Comparison of ENCODE assay signal across 26 mouse cellular contexts in the genomic region with DNA sequence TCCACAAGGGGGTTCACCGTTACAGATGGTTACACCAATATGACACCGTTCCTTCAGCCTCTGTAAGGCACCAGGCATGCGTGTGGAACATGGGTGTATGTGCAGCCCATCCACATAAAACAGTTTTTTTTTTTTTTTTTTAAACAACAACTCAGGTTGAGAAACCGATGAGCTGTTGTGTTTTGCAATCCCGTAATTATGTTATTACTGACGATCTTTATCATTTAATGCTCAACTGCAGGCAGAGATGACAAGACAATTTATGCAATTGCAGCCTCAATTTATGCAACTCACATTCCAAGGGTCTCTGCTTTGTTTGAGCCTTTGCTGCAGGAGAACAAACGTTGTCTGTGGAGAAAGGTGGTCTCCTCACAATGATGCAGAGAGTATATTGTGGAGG. TPM values are rescaled to one million over a fixed set of nuclear protein-coding genes. Genes with fewer than 3 reads are reported as not detected.
"Had no signal": no experiment of that assay in that cellular context is flagged by ENCODE, and none has a peak within 500 bp of the region (broad histone marks: within the 10 kb centered on the region; RNA-seq: fewer than 3 reads in every experiment).

No protein-coding gene starts in this region.

- H3K4me2 ChIP-seq: hindbrain, embryonic 12.5 days; hindbrain, embryonic 15.5 days; intestine, embryonic 15.5 days; limb, embryonic 12.5 days; liver, embryonic 13.5 days; liver, embryonic 15.5 days had no signal

- H3K27me3 ChIP-seq: heart, embryonic 12.5 days; hindbrain, embryonic 12.5 days; hindbrain, embryonic 15.5 days; limb, embryonic 12.5 days had no signal

- H3K27ac ChIP-seq: heart, embryonic 10.5 days; hindbrain, embryonic 12.5 days; hindbrain, embryonic 15.5 days; intestine, embryonic 15.5 days; layer of hippocampus, adult 2 months; left cerebral cortex, adult 2 months; limb, embryonic 12.5 days; liver, embryonic 13.5 days; liver, embryonic 15.5 days had no signal

- DNase-seq: gastrocnemius, postnatal 14 days; gastrocnemius, postnatal 36 days; heart, adult 18-20 months; heart, postnatal 10 days; heart, postnatal 4 days; kidney, adult 18-20 months; kidney, adult 8-10 months; kidney, postnatal 10 days; kidney, postnatal 25 days; kidney, postnatal 4 days; liver; liver, embryonic 13.5 days had no signal

- H3K4me3 ChIP-seq: heart, embryonic 10.5 days; heart, embryonic 12.5 days; hindbrain, embryonic 10.5 days; hindbrain, embryonic 12.5 days; hindbrain, embryonic 15.5 days; intestine, embryonic 15.5 days; layer of hippocampus, adult 2 months; left cerebral cortex, adult 2 months; limb, embryonic 10.5 days; limb, embryonic 12.5 days; liver, embryonic 13.5 days; liver, embryonic 15.5 days had no signal

- H3K9me3 ChIP-seq: heart, embryonic 10.5 days; heart, embryonic 12.5 days; hindbrain, embryonic 10.5 days; hindbrain, embryonic 12.5 days; hindbrain, embryonic 15.5 days; intestine, embryonic 15.5 days; limb, embryonic 10.5 days; limb, embryonic 12.5 days; liver, embryonic 13.5 days; liver, embryonic 15.5 days had no signal

- H3K36me3 ChIP-seq: heart, embryonic 10.5 days; heart, embryonic 12.5 days; hindbrain, embryonic 10.5 days; hindbrain, embryonic 12.5 days; hindbrain, embryonic 15.5 days; intestine, embryonic 15.5 days; limb, embryonic 10.5 days; limb, embryonic 12.5 days; liver, embryonic 13.5 days; liver, embryonic 15.5 days had no signal

- H3K9ac ChIP-seq: heart, embryonic 12.5 days; hindbrain, embryonic 12.5 days; hindbrain, embryonic 15.5 days; intestine, embryonic 15.5 days; limb, embryonic 12.5 days; liver, embryonic 13.5 days; liver, embryonic 15.5 days had no signal

- ATAC-seq: inflammation-experienced regulatory T-cells, adult 6 months; intestine, embryonic 15.5 days; intestine, postnatal 0 days had no signal

RNA-seq across cellular contexts. Expression of a gene that starts 30.6 kb away (rescaled TPM):
- polyA plus RNA-seq: heart, embryonic 14.5 days had no signal
